Mouse (Mus musculus): Measurements from ENCODE around the gene Shbg. TPM values are rescaled to one million over a fixed set of nuclear protein-coding genes. Genes with fewer than 3 reads are reported as not detected.
A peak's percentile ranks its signal among the peaks of the same experiment; 100 is the strongest.
"Not testable (repeated sequence)": the region's sequence is repeated elsewhere in the genome, so short reads cannot be mapped to it uniquely, and the experiment has no call there.

The Shbg gene
- total RNA-seq, 2 experiments from 2014 or later, result not detected

DNA sequence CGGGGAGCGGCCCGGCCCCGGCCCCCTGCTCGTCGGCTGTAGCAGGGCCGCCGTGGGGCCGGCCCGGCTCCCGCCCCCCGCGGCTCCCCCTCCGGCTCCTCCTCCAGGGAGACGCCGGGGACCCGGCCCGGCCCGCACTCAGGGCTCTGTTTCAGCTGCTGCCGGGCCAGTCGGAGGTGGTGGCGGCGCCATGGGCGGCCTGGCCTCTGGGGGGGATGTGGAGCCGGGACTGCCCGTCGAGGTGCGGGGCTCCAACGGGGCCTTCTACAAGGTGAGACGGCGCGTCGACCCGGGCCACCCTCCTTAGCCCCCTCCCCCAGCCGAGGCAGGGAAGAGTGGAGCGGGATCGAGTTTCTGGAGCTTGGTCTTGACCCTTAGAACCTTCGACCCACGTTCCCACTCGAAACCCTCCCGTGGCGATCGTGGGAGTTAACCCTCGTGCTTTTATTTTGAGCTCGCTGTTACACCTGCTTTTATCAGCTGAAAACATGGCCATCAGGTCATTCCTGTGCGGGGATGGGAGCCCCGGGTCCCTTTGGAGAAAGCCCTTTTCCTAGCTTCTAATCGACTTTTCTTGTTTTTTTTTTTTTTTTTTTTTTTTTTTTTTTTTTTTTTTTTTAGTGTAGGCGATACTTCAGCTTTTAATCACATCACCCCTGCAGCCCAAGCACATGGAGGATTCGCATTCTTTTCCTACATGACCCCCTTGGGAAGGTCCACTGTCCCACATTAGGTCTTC lies 15.6 kb upstream of the Shbg start:
- intact Hi-C loops (cut with DNase I), result no loop called here
- peak in 1 of 2 experiments; percentile 84 for DNase-seq (ENCODE audit: extremely low spot score in 1 of 2, low spot score in 2 of 2)

DNA sequence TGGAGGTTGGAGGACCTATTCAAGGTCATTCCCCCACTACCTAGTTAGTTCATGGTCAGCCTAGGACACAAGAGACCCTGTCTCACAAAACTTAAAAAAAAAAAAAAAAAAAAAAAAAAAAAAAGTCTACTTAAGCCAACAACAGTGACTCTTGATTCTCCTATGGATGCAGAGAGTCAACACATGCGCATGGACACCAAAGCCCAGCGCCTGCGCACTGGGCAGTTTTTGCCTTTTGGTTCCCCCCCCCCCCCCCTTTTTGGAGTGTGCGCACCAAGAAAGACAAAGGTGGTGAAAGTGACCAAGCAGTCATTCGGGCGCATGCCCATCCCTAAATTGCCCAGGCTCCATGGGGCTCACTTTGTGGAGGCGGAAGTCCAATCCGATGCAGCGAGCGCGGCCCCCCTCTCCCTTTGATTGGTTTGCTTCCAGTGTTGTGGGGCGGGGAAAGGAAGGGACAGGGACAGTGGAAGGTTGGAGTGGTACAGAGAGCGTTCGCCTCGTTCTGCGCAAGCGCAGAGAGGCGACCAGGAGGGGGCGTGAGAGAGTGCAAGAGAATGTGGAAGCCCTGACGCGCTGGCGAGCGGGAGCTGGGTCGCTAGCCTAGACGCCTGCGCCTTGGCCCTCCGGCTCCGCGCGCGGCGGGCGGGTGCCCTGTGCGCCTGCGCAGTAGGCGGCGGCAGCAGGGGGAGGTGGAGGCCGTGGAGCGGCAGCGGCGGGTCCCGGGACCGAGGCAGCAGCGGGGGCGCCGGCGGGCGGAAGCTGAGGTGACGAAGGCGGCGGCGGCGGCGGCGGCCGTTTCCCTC lies 14.8 kb upstream of the Shbg start, which contains the start of gene Fxr2:
TSS of gene Fxr2 (plus strand) at position 707 of the 806 bp plus-strand sequence.
- intact Hi-C loops (cut with DNase I), result no loop called here
- peak; percentile 99 to 100 for DNase-seq (ENCODE audit: extremely low spot score in 1 of 2, low spot score in 2 of 2)

DNA sequence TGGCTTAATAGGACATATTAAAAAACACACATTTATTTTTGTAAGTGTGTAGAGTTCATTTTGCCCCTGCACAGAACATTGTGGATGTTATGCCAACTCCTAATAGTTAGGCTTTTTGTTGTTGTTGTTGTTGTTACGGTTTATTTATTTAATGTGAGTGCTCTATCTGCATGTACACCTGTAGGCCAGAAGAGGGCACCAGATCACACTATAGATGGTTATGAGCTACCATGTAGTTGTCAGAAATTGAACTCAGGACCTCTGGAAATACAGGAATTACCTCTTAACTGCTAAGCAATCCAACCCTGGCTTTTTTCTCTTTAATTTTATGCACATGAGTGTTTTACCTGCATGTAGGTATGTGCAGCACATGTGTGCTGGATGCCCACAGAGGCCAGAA lies 12.1 kb upstream of the Shbg start:
- DNase-seq (ENCODE audit: extremely low spot score in 1 of 2, low spot score in 2 of 2), result no peak
- intact Hi-C loops (cut with DNase I), result no loop called here

DNA sequence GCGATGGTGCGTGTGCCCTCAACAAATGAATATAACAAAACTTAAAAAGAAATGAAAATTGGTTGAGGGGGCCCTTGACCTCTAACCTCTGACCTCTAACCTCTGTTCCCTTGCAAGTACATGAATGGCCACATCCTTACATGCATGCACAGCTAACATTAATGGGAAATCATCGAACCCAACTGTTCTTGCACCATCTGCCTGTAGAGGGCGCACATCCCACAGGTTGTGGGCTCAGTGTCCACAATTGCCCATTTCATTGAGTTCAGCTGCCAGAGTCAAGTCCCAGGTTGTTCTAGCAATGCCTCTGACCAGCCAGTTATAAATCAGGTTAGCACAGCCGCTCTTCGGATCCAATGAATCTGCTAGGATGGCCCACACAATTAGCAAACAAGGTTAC lies 10.6 kb upstream of the Shbg start:
- peak in 1 of 2 experiments; percentile 70 for DNase-seq (ENCODE audit: extremely low spot score in 1 of 2, low spot score in 2 of 2)
- intact Hi-C loops (cut with DNase I), result no loop called here

DNA sequence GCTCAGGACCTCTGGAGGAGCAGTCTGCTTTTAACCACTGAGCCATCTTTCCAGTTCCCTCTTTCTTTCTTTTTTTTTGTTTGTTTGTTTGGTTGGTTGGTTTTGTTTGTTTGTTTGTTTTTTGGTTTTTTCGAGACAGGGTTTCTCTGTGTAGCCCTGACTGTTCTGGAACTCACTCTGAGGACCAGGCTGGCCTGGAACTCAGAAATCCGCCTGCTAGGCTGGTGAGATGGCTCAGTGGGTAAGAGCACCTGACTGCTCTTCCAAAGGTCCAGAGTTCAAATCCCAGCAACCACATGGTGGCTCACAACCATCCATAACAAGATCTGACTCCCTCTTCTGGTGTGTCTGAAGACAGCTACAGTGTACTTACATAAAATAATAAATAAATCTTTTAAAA lies 6.6 kb upstream of the Shbg start:
- DNase-seq (ENCODE audit: extremely low spot score in 1 of 2, low spot score in 2 of 2); intact Hi-C loops (cut with DNase I): not testable (repeated sequence)

DNA sequence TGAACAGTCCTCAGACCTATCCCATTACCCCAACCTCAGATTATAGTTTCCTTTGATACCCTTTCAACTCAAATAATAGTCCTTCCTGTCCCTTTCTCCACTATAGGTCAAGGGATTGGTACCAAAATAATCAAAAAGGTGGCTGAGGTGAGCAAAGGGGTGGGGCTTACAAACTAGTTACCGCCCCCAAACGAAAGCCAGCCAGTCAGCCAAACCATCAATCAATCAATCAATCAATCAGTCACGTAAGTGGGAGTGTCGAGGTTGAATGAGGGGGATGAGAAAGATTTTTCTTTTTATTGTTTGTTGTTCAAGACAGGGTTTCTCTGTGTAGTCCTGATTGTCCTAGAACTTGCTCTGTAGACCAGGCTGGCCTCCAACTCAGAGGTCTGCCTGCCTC lies 5.3 kb upstream of the Shbg start:
- intact Hi-C loops (cut with DNase I), result no loop called here
- no peak for DNase-seq (ENCODE audit: extremely low spot score in 1 of 2, low spot score in 2 of 2)

DNA sequence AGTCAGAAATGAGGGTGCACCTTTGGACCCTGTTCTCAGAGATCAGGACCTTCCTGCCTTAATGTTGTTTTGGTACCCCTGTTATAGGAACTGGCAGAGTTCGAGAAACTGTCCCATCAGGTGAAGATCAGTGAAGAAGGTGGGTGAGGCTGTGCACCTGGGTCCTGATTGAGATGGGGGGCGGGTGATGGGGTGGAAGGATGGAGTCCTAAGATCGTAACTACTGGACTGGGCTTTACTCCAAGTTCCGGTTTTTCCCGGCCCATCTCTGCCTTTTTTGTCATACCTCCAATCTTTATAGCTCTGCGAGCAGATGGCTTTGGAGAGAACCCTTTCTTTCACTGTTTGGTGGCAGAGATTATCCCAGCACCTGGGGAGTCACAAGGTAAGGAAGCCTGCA lies 4.7 kb upstream of the Shbg start:
- intact Hi-C loops (cut with DNase I), result no loop called here
- DNase-seq (ENCODE audit: extremely low spot score in 1 of 2, low spot score in 2 of 2), result no peak

DNA sequence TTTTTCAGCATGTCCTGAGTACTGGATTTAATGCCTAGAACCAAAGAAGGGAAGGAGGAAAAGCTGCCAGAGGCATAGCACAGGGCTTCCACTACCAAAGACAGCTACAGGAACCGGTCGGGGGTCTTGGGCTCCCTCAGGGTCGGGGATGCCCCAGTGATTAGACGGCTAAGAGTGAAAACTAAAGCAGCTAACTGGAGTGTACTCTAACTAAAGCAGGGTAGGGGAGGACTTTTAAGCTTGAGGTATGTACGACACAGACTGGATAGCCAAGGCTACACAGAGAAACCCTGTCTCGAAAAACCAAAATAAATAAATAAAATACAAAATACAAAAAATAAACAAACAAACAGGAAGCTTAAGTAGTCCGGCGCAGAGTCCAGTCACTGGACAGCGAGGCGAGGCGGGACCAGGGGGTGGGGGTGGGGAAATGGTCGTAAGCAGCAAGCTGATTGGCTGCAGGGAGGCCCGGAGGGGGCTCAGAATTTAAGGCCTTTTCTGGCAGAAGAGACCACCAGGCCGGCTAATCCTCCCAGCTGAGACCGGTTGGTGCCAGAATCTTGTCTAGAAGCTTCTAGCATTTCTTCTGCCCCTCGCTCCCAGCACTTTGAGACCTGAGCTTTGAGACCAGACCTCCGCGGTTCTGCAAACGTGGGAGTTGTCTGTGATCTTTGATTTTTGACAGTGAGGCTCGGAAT lies 4.0 kb upstream of the Shbg start, which contains the start of gene Sat2:
TSS of gene Sat2 (plus strand) at position 454 of the 698 bp plus-strand sequence.
- DNase-seq (ENCODE audit: extremely low spot score in 1 of 2, low spot score in 2 of 2), result peak in 1 of 2 experiments; percentile 71
- intact Hi-C loops (cut with DNase I), result no loop called here

DNA sequence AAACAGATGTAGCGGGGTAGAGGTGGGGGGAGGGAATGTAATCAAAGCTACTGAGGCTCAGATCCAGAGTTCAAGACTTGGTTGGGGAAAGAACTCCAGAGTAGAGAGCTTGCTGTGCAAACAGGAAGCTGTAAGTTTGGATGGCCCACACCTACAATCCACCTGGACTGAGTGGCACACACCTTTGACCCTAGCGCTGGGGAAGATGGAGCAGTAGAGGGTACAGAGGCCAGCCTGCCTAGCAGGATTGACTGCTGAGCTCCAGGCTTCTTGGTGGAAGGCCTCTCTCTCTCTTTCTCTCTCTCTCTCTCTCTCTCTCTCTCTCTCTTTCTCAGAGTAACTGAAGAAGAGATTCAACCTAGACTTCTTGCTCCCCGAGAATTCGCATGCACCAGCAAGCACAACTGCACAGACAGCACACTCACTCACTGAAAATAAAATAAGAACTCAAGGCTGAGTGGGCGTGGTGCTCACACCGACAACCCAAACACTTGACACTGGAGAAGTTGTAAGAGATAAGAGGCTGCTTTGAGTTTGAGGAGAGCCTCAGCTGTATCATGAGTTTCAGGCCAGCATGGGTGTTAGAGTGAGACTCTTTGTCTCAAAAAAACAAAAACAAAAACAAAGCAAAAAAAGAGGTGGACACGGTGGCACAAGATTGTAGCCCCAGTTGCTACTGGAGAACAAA lies 2.8 kb upstream of the Shbg start:
- DNase-seq (ENCODE audit: extremely low spot score in 1 of 2, low spot score in 2 of 2), result no peak
- intact Hi-C loops (cut with DNase I), result no loop called here

DNA sequence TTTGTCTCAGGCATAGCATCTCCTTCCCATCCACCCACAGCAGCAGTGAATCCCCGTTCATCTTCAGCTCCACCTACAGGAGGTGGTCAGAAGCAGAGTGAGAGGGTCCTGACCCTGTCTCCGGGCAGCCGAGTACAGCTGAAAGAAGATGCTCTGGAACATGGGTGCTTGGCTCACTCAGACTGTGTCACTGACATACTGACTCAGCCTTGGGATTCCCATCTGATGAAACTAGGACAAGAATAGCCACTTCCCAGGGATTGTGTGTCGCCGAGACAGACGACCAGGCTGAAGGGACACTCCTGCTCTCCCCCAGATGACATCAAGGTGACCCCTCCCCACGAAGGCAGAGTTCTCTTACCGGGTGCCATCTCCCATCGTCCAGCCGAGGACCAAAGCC lies 924 bp downstream of the Shbg start:
- no peak for DNase-seq (ENCODE audit: extremely low spot score in 1 of 2, low spot score in 2 of 2)
- intact Hi-C loops (cut with DNase I), result loop anchor here (5.0 kb wide), 1 partner anchor 39 kb away; no protein-coding TSS in a partner anchor

DNA sequence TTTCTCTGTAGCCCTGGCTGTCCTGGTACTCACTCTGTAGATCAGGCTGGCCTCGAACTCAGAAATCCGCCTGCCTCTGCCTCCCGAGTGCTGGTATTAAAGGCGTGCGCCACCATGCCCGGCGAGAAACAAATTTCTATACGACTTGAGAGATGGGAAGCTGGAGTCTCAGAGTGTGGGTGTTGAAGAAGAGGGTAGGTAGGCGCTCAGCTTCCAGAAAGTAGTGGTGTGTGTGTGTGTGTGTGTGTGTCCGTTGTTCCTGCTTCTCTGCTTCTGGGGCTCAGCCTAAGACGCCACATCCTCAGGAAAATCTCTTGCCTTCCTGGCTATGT lies 3.5 kb downstream of the Shbg start:
- intact Hi-C loops (cut with DNase I); DNase-seq (ENCODE audit: extremely low spot score in 1 of 2, low spot score in 2 of 2): not testable (repeated sequence)

DNA sequence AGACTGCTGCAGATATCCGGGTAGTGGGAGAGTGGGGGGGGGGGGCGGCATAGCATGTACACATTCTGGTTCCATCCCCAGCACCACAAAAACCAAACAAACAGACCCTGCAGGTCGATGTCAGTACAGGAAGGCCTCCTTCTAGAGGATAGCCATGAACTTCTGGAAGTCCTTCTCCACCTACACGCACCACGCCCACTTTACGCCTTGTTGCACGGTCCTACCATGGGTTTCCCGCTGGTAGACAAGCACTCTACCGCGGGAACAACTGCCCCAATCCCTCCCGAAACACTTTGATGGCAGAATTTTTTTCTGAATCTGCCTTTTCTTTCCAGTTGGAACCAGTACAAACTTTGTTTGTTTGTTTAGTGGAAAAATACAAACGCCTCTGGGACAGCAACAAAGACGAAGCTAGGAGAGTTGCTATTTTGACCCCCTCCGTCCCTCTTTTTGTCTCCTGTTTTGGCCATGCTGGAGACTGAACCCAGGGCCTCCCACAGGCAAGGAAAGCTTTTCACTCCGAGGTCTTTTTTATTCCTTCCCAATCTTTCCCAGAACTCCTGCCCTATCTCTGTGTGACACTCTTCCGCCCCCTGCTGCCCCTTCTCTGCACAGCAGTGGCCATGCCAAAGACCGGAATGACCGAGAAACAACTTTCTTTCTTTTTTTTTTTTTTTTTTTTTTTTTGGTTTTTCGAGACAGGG lies 4.0 kb downstream of the Shbg start:
- peak in 1 of 2 experiments; percentile 87 for DNase-seq (ENCODE audit: extremely low spot score in 1 of 2, low spot score in 2 of 2)
- intact Hi-C loops (cut with DNase I), result no loop called here

DNA sequence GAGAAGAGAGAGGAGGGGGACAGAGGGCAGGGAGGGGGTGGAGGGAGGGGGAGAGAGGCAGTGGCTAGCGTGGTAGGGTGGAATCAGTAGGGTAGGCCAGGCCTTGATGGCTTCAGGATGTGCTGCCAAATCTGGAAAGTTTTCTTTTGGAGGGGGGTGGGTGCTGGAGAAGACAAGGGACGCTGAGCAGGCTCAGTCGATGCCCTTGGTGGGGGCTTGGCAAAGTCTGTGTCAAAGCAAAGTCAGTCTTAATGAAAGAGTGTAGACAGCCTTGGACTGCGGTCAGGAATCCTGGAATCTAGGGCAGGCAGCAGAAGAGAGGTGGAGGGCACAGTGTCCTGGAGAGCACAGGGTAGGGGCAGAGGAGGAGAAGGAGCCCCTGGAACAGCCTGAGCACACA lies 6.8 kb downstream of the Shbg start:
- intact Hi-C loops (cut with DNase I), result no loop called here
- no peak for DNase-seq (ENCODE audit: extremely low spot score in 1 of 2, low spot score in 2 of 2)

DNA sequence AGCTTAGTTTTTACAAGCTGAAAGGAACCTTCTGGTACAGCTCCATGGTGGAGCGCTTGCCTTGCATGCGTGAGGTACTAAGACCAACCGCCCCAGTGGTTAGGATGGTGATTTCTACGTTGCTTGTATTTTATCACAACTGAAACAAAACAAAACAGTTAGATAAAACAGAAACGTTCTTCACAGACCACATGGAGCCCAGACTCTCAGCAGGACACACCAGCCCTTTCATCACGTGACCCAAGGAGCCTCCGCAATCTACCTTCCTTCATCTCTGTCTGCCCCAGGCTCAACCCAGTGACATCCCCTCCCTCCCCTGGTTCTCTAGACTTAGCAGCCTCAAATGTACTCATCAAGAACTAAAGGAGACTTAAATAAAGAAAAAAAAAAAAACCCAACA lies 8.3 kb downstream of the Shbg start:
- intact Hi-C loops (cut with DNase I), result no loop called here
- DNase-seq (ENCODE audit: extremely low spot score in 1 of 2, low spot score in 2 of 2), result no peak

DNA sequence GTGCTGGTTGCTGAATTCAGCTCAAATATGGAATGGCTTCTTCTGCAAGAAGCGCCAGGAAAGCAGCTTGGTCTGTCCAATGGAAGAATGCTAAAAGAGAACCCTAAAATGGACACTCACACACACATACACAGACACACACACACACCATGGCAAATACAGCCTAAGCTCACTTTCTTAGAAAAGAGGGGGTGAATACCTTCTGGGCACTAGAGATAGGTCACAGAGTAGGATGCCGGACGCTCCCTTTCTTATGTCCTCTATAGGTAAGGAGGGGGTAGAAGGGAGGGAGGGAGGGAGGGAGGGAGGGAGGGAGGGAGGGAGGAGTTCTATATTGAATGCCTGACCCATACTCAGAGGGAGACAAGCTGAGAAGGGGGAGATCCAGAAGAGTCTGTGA lies 9.2 kb downstream of the Shbg start:
- intact Hi-C loops (cut with DNase I), result no loop called here

DNA sequence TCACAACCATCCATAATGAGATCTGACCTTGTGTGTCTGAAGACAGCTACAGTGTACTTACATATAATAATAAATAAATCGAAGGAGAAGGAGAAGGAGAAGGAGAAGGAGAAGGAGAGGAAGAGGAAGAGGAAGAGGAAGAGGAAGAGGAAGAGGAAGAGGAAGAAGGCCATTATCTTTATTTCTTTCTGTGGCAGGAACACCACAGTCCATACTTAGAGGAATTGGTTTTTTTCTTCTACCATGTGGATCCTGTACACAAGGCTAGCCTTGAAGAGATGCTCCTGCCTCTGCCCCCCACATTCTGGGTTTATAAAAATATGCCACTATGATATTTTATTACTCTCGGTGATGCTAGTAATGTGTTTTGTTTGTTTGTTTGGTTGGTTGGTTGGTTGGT lies 10.9 kb downstream of the Shbg start:
- no peak for DNase-seq (ENCODE audit: extremely low spot score in 1 of 2, low spot score in 2 of 2)
- intact Hi-C loops (cut with DNase I), result no loop called here

More for the DNA sequence above, 9.2 kb downstream of the Shbg start:
- no peak for DNase-seq (ENCODE audit: extremely low spot score in 1 of 2, low spot score in 2 of 2)

DNA sequence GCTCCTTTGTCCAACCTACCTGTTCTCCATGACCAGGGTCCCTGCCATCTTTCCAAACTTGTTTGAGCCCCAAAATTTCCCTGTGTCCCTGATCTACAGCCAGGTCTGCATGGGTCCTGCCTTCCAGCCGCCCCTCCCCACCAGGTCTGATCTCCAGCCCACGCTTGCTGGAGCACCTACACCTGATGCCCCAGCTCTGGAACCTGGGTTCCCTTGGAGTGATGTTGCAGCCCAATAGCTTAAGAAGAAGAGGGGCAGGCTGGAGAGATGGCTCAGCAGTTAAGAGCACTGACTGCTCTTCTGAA lies 11.3 kb downstream of the Shbg start:
- no peak for DNase-seq (ENCODE audit: extremely low spot score in 1 of 2, low spot score in 2 of 2)
- intact Hi-C loops (cut with DNase I), result no loop called here

DNA sequence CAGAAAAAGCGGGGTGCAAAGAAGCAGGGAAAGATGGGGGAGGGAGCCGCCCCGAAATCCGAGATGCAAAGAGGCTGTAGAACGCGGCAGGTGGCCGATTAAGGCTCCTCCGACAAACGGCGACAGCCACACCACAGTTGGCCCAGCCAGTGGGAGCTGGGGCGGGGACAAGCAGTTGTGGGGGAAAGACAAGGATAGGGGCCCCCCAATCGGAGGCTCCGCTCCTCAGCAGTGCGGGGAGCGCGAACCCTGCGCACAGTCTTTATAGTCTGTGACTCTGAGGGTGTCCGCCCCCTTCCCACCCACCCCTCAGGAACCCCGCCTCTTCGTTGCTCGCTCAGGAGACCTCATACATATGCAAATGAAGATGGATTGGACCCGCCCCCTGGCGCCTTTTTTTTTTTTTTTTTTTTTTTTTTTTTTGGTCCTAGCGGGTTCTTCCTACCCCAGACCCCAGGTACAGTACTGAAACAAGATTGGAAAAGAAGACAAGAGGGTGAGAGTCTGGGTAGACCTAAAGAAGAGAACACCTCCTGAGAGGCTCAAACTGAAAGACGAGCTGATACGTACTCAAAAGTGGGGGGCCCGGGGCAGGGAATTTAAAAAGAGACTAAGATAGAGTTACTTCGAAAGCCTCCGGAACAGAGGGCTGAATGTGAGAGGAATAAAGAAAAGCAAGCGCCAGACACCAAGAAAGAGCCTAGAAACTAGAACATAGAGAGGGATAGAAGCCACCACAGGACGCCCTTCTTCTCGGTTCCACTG lies 11.8 kb downstream of the Shbg start, which contains the start of gene Atp1b2:
TSS of gene Atp1b2 (minus strand) at position 217 of the 765 bp plus-strand sequence.
- peak; percentile 81 to 91 for DNase-seq (ENCODE audit: extremely low spot score in 1 of 2, low spot score in 2 of 2)
- intact Hi-C loops (cut with DNase I), result no loop called here
